Mouse (Mus musculus) CH12.LX (cell line): ENCODE results near the gene Nuak2. TPM values are rescaled to one million over a fixed set of nuclear protein-coding genes. Genes with fewer than 3 reads are reported as not detected.

Experiments
- DNase-seq: peaks from one replicate; pipeline ENCODE4 v3.0.0-alpha.2; 2013; ENCODE audit errors: extremely low read depth
- H3K27ac ChIP-seq: 2 replicates; pipeline ENCODE4 v1.5.1; 2012; ENCODE audit warnings: low read depth, mild to moderate bottlenecking, control low read depth, moderate library complexity; ENCODE audit not compliant: insufficient read depth
- H3K27me3 ChIP-seq: replicated peaks from 2 replicates; pipeline ENCODE3; 2012; ENCODE audit warnings: inconsistent platforms
- H3K36me3 ChIP-seq, 2 experiments: replicated peaks in 1 of 2; 2 replicates each; pipeline versions ENCODE3 to v1.6.1; 2012; ENCODE audit warnings: inconsistent platforms in 1 of 2, low read length in 1 of 2, mild to moderate bottlenecking in 1 of 2, mixed read lengths in 1 of 2, moderate library complexity in 1 of 2; ENCODE audit not compliant: control insufficient read depth in 1 of 2, insufficient read depth in 1 of 2
- H3K4me1 ChIP-seq, 2 experiments: 2 replicates each; pipeline ENCODE4 v1.6.1; 2012; ENCODE audit warnings: inconsistent platforms in 1 of 2, moderate library complexity in 1 of 2; ENCODE audit not compliant: insufficient read depth in 2 of 2, control insufficient read depth in 1 of 2
- H3K4me2 ChIP-seq: 2 replicates; pipeline ENCODE4 v1.6.1; 2012; ENCODE audit warnings: low read depth, mild to moderate bottlenecking, control low read depth; ENCODE audit not compliant: poor library complexity, insufficient read depth, severe bottlenecking
- H3K4me3 ChIP-seq, 3 experiments: fragments of 150-350 bp in 1 of 3; sonication (generic) in 1 of 3; replicated peaks in 1 of 3; 2 replicates each; pipeline versions ENCODE3 to v1.5.1; 2011 to 2012; ENCODE audit warnings: low read depth in 2 of 3, low read length in 2 of 3, mild to moderate bottlenecking in 2 of 3, moderate library complexity in 2 of 3, control low read depth in 1 of 3, improper control_type of control experiment in 1 of 3, inconsistent platforms in 1 of 3, mixed read lengths in 1 of 3; ENCODE audit not compliant: poor library complexity in 1 of 3
- H3K79me2 ChIP-seq: replicated peaks from 2 replicates; pipeline ENCODE4 v1.6.1; 2012; ENCODE audit warnings: mild to moderate bottlenecking, moderate library complexity; ENCODE audit not compliant: control insufficient read depth, poor library complexity, insufficient read depth, severe bottlenecking; ENCODE audit errors: extremely low read depth
- H3K9ac ChIP-seq: 2 replicates; pipeline ENCODE4 v1.6.1; 2012; ENCODE audit warnings: low read depth, mild to moderate bottlenecking, control low read depth, moderate library complexity; ENCODE audit not compliant: insufficient read depth
- H3K9me3 ChIP-seq: replicated peaks from 2 replicates; pipeline ENCODE3; 2012; ENCODE audit warnings: low read length, inconsistent platforms, mixed read lengths
- BHLHE40 ChIP-seq: IDR thresholded peaks from 2 replicates; pipeline ENCODE4 v1.6.1; 2011; ENCODE audit warnings: mild to moderate bottlenecking, low read depth, low read length, improper control_type of control experiment
- CTCF ChIP-seq, 2 experiments: IDR thresholded peaks in 1 of 2; conservative IDR thresholded peaks in 1 of 2; 2 replicates each; pipeline ENCODE4 v1.5.1; 2011 to 2012; ENCODE audit warnings: low read depth in 2 of 2, low read length in 2 of 2, improper control_type of control experiment in 1 of 2, inconsistent platforms in 1 of 2, mild to moderate bottlenecking in 1 of 2, moderate library complexity in 1 of 2
- GABPA ChIP-seq: IDR thresholded peaks from 2 replicates; pipeline ENCODE4 v1.6.1; 2012; ENCODE audit warnings: low read depth, low read length, improper control_type of control experiment, inconsistent platforms; ENCODE audit not compliant: insufficient replicate concordance
- JUN ChIP-seq: IDR thresholded peaks from 2 replicates; pipeline ENCODE4 v1.6.1; 2011; ENCODE audit warnings: low read depth, mild to moderate bottlenecking, low read length, improper control_type of control experiment, moderate library complexity; ENCODE audit not compliant: insufficient read depth
- MAFK ChIP-seq: IDR thresholded peaks from 2 replicates; pipeline ENCODE4 v1.6.1; 2011; ENCODE audit warnings: low read length, improper control_type of control experiment; ENCODE audit not compliant: insufficient replicate concordance
- MAZ ChIP-seq: IDR thresholded peaks from 2 replicates; pipeline ENCODE4 v1.6.1; 2012; ENCODE audit warnings: low read depth, mild to moderate bottlenecking, inconsistent platforms, low read length, improper control_type of control experiment, moderate library complexity
- MEF2A ChIP-seq: IDR thresholded peaks from 2 replicates; pipeline ENCODE4 v1.6.1; 2014; ENCODE audit warnings: low read depth, mild to moderate bottlenecking, inconsistent platforms, low read length, improper control_type of control experiment, borderline replicate concordance
- MXI1 ChIP-seq: IDR thresholded peaks from 2 replicates; pipeline ENCODE4 v1.6.1; 2011; ENCODE audit warnings: mild to moderate bottlenecking, low read depth, low read length, improper control_type of control experiment
- RAD21 ChIP-seq: IDR thresholded peaks from 2 replicates; pipeline ENCODE4 v1.6.1; 2011; ENCODE audit warnings: low read depth, mild to moderate bottlenecking, low read length, improper control_type of control experiment, moderate library complexity
- SMC3 ChIP-seq: IDR thresholded peaks from 2 replicates; pipeline ENCODE4 v1.6.1; 2011; ENCODE audit warnings: low read depth, low read length, improper control_type of control experiment
- TBP ChIP-seq: conservative IDR thresholded peaks from 2 replicates; pipeline ENCODE4 v1.6.1; 2011; ENCODE audit warnings: low read depth, low read length, improper control_type of control experiment
- UBTF ChIP-seq: IDR thresholded peaks from 2 replicates; pipeline ENCODE4 v1.6.1; 2012; ENCODE audit warnings: low read depth, mild to moderate bottlenecking, inconsistent platforms, low read length, improper control_type of control experiment, moderate library complexity
- USF1 ChIP-seq: IDR thresholded peaks from 2 replicates; pipeline ENCODE4 v1.6.1; 2014; ENCODE audit warnings: low read depth, mild to moderate bottlenecking, inconsistent platforms, low read length, improper control_type of control experiment
- dilution Hi-C: fragments of 300-500 bp; cut with MboI; formaldehyde crosslinking; loops from 2 replicates; pipeline ENCODE4 v1.14.3; 2020; ENCODE audit warnings: low sequenced_read_pairs; ENCODE audit not compliant: extremely low pct_unique_long_range_greater_than_20kb, extremely low pct_ligation_motif_present
- in situ Hi-C: fragments of 300-500 bp; cut with MboI; formaldehyde crosslinking; loops from 3 replicates; pipeline ENCODE4 v1.14.3; 2019; ENCODE audit warnings: low sequenced_read_pairs, low pct_ligation_motif_present, low pct_unique_long_range_greater_than_20kb, mixed read lengths
- polyA plus RNA-seq: library from polyadenylated mRNA; unstranded; fragments of >175 nt; gene quantifications from 2 replicates; pipeline ENCODE4 v1.2.1, GENCODE M21; 2012; ENCODE audit warnings: low read depth; ENCODE audit not compliant: insufficient read length
- total RNA-seq, 2 experiments: library from RNA; depleted of rRNA; stranded (reverse); fragments of 300-350 nt in 1 of 2; fragments of >200 nt in 1 of 2; gene quantifications; 2 replicates each; pipeline ENCODE4 v1.2.3; 2012 to 2014

The Nuak2 gene
- total and polyA plus RNA-seq, 3 experiments: 0.30 TPM; not detected in 2

GRCm38 (mm10) chr1:132302341-132302866 is 13.5 kb upstream of the Nuak2 start:
- H3K36me3 ChIP-seq: no peaks in the 10 kb centered on the region
- H3K79me2 ChIP-seq: no peaks in the 10 kb centered on the region
- H3K4me3 ChIP-seq: no peak overlapping the region
- in situ Hi-C loops: loop anchor here (10.0 kb wide), 1 partner anchor 48 kb away; no protein-coding TSS in a partner anchor
- DNase-seq: no peak
- dilution Hi-C loops: no loop called here
- no peak for TF ChIP-seq MAZ
- no peak overlapping the region for H3K4me2 ChIP-seq
- H3K4me1 ChIP-seq: no peaks in the 10 kb centered on the region
- H3K9me3 ChIP-seq: no peaks in the 10 kb centered on the region
- H3K27me3 ChIP-seq: peaks cover 68% of the 10 kb centered on the region
- no peak overlapping the region for H3K27ac ChIP-seq
- H3K9ac ChIP-seq: no peak overlapping the region

GRCm38 (mm10) chr1:132304618-132305214 is 11.2 kb upstream of the Nuak2 start:
- Histone ChIP-seq H3K79me2 (no peaks in the 10 kb centered on the region), H3K4me1 (no peaks in the 10 kb centered on the region), H3K4me2 (no peak overlapping the region), H3K36me3 (no peaks in the 10 kb centered on the region), H3K27ac (no peak overlapping the region), H3K9ac (no peak overlapping the region), H3K27me3 (peaks cover 78% of the 10 kb centered on the region), H3K9me3 (no peaks in the 10 kb centered on the region), H3K4me3 (no peak overlapping the region)
- in situ Hi-C loops: loop anchor here (10.0 kb wide), 1 partner anchor 50 kb away; no protein-coding TSS in a partner anchor
- dilution Hi-C loops: no loop called here
- TF ChIP-seq JUN (no peak), MXI1 (no peak), GABPA (no peak), TBP (no peak), MEF2A (no peak)
- no peak for DNase-seq

GRCm38 (mm10) chr1:132306160-132306559 is 9.8 kb upstream of the Nuak2 start:
- Histone ChIP-seq H3K4me3 (no peak overlapping the region), H3K9ac (no peak overlapping the region), H3K36me3 (no peaks in the 10 kb centered on the region), H3K79me2 (no peaks in the 10 kb centered on the region), H3K4me2 (no peak overlapping the region), H3K27ac (no peak overlapping the region), H3K9me3 (no peaks in the 10 kb centered on the region), H3K27me3 (peaks cover 68% of the 10 kb centered on the region), H3K4me1 (peaks cover 0 to 7% of the 10 kb centered on the region in 2 experiments)
- in situ Hi-C loops: loop anchor here (10.0 kb wide), 1 partner anchor 51 kb away; no protein-coding TSS in a partner anchor
- dilution Hi-C loops: no loop called here
- TF ChIP-seq MAFK (no peak), RAD21 (peak; percentile 63), USF1 (no peak), UBTF (no peak), CTCF (conservative IDR thresholded peaks at IDR 0.05 in 1 of 2, IDR thresholded peaks at IDR 0.05 in 1 of 2; ENCODE audit: low read depth in 2 of 2, low read length in 2 of 2) (peak; percentile 55 to 82), BHLHE40 (no peak), SMC3 (peak; percentile 68)
- peak; percentile 32 for DNase-seq
